Mouse (Mus musculus): ENCODE measurements around the gene Mustn1. TPM values are rescaled to one million over a fixed set of nuclear protein-coding genes. Genes with fewer than 3 reads are reported as not detected.

The Mustn1 gene
- polyA plus RNA-seq, 1 experiment, result 24.9 TPM

GRCm38 (mm10) chr14:30880251-30880650 lies 1.3 kb downstream of the Mustn1 start:
- DNase-seq (ENCODE audit: low read depth), result no peak

GRCm38 (mm10) chr14:30880811-30881717 lies 2.1 kb downstream of the Mustn1 start:
- DNase-seq (ENCODE audit: low read depth), result no peak

GRCm38 (mm10) chr14:30881718-30882108 lies 2.7 kb downstream of the Mustn1 start:
- no peak for DNase-seq (ENCODE audit: low read depth)

GRCm38 (mm10) chr14:30885298-30885697 lies 6.3 kb downstream of the Mustn1 start:
- no peak for DNase-seq (ENCODE audit: low read depth)

- no peak for DNase-seq (ENCODE audit: low read depth)
Measured at GRCm38 (mm10) chr14:30886204-30886603, 7.2 kb downstream of the Mustn1 start, which contains the start of gene Itih4. TSS of gene Itih4 (plus strand) at chr14:30886476.

- no peak for DNase-seq (ENCODE audit: low read depth)
Measured at GRCm38 (mm10) chr14:30888271-30888732, 9.3 kb downstream of the Mustn1 start.

GRCm38 (mm10) chr14:30899972-30900371 lies 21.0 kb downstream of the Mustn1 start:
- no peak for DNase-seq (ENCODE audit: low read depth)

GRCm38 (mm10) chr14:30902628-30903027 lies 23.6 kb downstream of the Mustn1 start:
- DNase-seq (ENCODE audit: low read depth), result no peak

GRCm38 (mm10) chr14:30903036-30903435 lies 24.0 kb downstream of the Mustn1 start:
- DNase-seq (ENCODE audit: low read depth), result no peak

- DNase-seq (ENCODE audit: low read depth), result no peak
Measured at GRCm38 (mm10) chr14:30904307-30904706, 25.3 kb downstream of the Mustn1 start.

GRCm38 (mm10) chr14:30906001-30906400 lies 27.0 kb downstream of the Mustn1 start:
- no peak for DNase-seq (ENCODE audit: low read depth)

GRCm38 (mm10) chr14:30907814-30908265 lies 28.8 kb downstream of the Mustn1 start:
- DNase-seq (ENCODE audit: low read depth), result peak; percentile 79

GRCm38 (mm10) chr14:30911141-30911540 lies 32.1 kb downstream of the Mustn1 start:
- DNase-seq (ENCODE audit: low read depth), result peak; percentile 96

GRCm38 (mm10) chr14:30912641-30913040 lies 33.6 kb downstream of the Mustn1 start:
- no peak for DNase-seq (ENCODE audit: low read depth)

GRCm38 (mm10) chr14:30913404-30913803 lies 34.4 kb downstream of the Mustn1 start:
- no peak for DNase-seq (ENCODE audit: low read depth)

- DNase-seq (ENCODE audit: low read depth), result no peak
Measured at GRCm38 (mm10) chr14:30916516-30916915, 37.5 kb downstream of the Mustn1 start.

- no peak for DNase-seq (ENCODE audit: low read depth)
Measured at GRCm38 (mm10) chr14:30922053-30922670, 43.2 kb downstream of the Mustn1 start.

GRCm38 (mm10) chr14:30923375-30924105 lies 44.5 kb downstream of the Mustn1 start, which contains the start of gene Itih3:
TSS of gene Itih3 (minus strand) at chr14:30923760.
- no peak for DNase-seq (ENCODE audit: low read depth)

GRCm38 (mm10) chr14:30925492-30925891 lies 46.5 kb downstream of the Mustn1 start:
- DNase-seq (ENCODE audit: low read depth), result no peak

- DNase-seq (ENCODE audit: low read depth), result no peak
Measured at GRCm38 (mm10) chr14:30930386-30930785, 51.4 kb downstream of the Mustn1 start.
